Mouse (Mus musculus): Measurements from ENCODE around the gene BC030870. TPM values are rescaled to one million over a fixed set of nuclear protein-coding genes. Genes with fewer than 3 reads are reported as not detected.

Gene BC030870
- total RNA-seq, 2 experiments from 2014 or later, result not detected

GRCm38 (mm10) chr8:65080731-65081130 lies 48.6 kb downstream of the BC030870 start:
- no peak for DNase-seq (ENCODE audit: low spot score in 2 of 2)

DNA sequence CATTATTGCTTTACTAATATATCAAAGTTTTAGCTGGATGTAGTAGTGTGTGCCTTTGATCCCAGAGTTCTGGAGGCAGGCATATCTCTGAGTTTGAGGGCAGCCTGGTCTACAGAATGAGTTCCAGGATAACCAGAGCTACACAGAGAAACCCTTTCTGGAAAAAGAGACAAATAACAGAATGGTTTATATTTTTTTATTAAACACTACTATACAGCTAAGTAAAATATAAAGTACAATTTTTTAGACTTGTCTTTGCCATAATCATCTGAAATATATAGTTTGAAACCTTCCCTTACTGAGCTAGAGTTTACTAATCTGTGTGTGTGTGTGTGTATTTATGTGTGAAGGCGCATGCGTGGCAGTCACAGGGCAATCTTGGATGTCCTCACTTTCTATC lies 54.6 kb downstream of the BC030870 start, which contains the start of gene Gm10663:
TSS of gene Gm10663 (plus strand) at position 301 of the 400 bp plus-strand sequence.
- DNase-seq (ENCODE audit: low spot score in 2 of 2), result no peak

GRCm38 (mm10) chr8:65070996-65071395 lies 58.4 kb downstream of the BC030870 start:
- no peak for DNase-seq (ENCODE audit: low spot score in 2 of 2)

DNA sequence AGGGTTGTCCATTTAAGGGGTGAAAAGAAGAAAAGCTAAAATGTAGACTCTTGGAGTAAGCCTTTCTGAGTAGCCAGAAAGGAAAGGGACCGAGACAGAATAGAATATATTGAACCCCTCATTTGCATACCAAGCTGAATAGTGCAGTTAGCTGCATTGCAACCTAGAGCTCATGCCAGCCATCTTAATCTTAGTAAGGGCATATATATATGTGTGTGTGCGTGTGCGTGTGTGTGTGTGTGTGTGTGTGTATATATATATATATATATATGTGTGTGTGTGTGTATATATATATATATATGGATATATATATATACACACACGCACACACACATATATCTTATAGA lies 60.9 kb downstream of the BC030870 start:
- DNase-seq (ENCODE audit: low spot score in 2 of 2), result no peak

DNA sequence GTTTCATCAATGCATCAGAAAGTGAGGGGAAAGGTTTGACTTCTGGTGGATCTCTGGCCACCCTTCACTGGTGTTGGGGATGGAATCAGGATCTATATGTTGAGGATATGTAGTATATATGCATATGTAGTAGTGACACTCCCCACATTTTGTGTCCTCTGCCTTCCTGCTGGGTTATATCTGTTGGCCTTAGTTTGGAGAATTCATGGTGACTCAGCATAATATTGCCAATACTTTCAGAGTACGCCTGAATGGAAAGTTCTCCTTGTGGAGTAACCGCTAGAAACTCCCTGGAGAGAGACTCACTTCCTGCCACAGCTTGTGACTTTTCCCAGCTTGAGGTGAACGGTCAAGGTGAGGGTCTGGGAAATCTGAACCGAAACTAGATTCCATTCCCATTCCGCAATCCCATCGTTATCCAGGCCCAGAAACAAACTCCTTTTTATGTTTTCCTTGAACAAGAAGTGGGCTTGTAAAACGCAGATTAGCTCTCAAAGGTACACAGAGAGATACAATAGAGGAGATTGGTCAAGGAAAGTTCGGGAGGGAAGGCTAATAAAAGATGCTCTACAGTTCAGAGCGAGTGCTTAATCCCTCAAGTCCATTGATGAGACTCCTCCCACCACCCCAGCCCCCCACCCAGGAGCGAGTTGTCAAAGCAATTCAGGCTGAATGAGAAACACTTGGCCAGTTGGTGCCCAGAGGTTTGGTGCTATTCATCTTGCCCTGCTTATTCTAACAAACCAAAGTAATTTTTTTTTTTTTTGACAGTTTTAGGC lies 61.5 kb downstream of the BC030870 start:
- no peak for DNase-seq (ENCODE audit: low spot score in 2 of 2)

DNA sequence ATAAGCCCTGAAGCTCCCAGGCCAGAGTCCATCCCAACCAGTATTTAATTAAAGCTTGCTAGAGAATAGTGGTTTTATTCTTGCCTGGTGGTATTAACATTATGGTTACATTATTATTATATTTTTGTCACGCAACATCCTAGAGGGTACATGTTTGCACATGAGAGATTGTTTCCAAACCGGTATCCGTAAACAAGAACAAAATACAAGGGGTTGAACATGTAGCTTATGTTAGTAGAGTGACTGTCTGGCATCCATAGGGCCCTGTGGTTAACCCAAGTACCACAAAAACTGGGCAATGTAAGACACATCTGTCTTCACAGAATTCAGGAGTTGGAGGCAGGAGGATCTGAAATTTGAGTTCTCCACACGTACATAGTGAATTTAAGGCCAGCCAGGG lies 62.3 kb downstream of the BC030870 start:
- no peak for DNase-seq (ENCODE audit: low spot score in 2 of 2)

- no peak for DNase-seq (ENCODE audit: low spot score in 2 of 2)
Observed at GRCm38 (mm10) chr8:65065622-65066021, 63.7 kb downstream of the BC030870 start.

GRCm38 (mm10) chr8:65064071-65064470 lies 65.3 kb downstream of the BC030870 start:
- no peak for DNase-seq (ENCODE audit: low spot score in 2 of 2)

GRCm38 (mm10) chr8:65062195-65062594 lies 67.2 kb downstream of the BC030870 start:
- no peak for DNase-seq (ENCODE audit: low spot score in 2 of 2)

- DNase-seq (ENCODE audit: low spot score in 2 of 2), result no peak
Observed at GRCm38 (mm10) chr8:65056722-65057121, 72.6 kb downstream of the BC030870 start.

- DNase-seq (ENCODE audit: low spot score in 2 of 2), result no peak
Observed at GRCm38 (mm10) chr8:65053968-65054367, 75.4 kb downstream of the BC030870 start.

- DNase-seq (ENCODE audit: low spot score in 2 of 2), result no peak
Observed at GRCm38 (mm10) chr8:65053554-65053953, 75.8 kb downstream of the BC030870 start.

GRCm38 (mm10) chr8:65047801-65048200 lies 81.6 kb downstream of the BC030870 start:
- DNase-seq (ENCODE audit: low spot score in 2 of 2), result no peak

GRCm38 (mm10) chr8:65047193-65047592 lies 82.2 kb downstream of the BC030870 start:
- no peak for DNase-seq (ENCODE audit: low spot score in 2 of 2)

DNA sequence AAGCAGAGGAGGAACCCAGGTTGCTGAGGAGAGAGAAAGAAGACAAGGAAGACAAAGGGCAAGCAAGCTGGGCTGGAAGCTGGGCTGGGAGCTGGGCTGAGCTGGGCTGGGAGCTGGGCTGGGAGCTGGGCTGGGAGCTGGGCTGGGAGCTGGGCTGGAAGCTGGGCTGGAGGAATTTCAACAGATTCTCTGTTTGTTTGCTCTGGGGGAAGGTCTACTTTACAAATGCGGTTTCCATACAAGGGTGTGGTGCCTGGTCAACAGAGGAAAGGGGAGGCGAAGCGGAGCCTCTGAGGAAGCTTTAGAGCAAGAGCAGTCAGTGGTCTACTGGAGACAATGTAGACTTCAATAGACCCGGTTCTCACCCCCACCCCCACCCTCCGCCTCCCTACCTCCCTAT lies 82.8 kb downstream of the BC030870 start:
- DNase-seq (ENCODE audit: low spot score in 2 of 2), result no peak

- DNase-seq (ENCODE audit: low spot score in 2 of 2), result no peak
Observed at GRCm38 (mm10) chr8:65037117-65037533, 92.2 kb downstream of the BC030870 start, which contains the start of gene Apela. Apela (minus strand) TSS chr8:65037336.

Small RNAs within 50 kb of the gene (microRNA-seq; reads per million reads assigned to microRNA genes)
- gene Gm24333, result not detected

Other genes with a start within 250 kb of the BC030870 start
- gene Tmem192, start 182.4 kb downstream of the BC030870 start, total RNA-seq (2021), result 10 to 100 TPM; 42.9 to 46.6 TPM
- not detected for gene Trim75, start 141.7 kb downstream of the BC030870 start, total RNA-seq (2021)
- gene Trim61, start 111.0 kb downstream of the BC030870 start, total RNA-seq (2021), result not detected
- gene Trim60, start 111.0 kb downstream of the BC030870 start, total RNA-seq (2021), result not detected
- gene Apela, start 92.2 kb downstream of the BC030870 start, total RNA-seq (2021), result 1 to 10 TPM in 1 of 2 experiments, not detected in 1; 1.4 TPM
- gene Gm10663, start 54.5 kb downstream of the BC030870 start, total RNA-seq (2021), result not detected